Comparison of ENCODE assay signal across 31 mouse cellular contexts in genomic region chr11:114542167-114542566, GRCm38 (mm10).
DNase-seq lines count a peak whose midpoint lies in the region; ATAC-seq and TF ChIP-seq lines count a peak whose summit lies in the region.
"Had no signal": no experiment of that assay in that cellular context is flagged by ENCODE, and none has a peak within 500 bp of the region (broad histone marks: within the 10 kb centered on the region; RNA-seq: fewer than 3 reads in every experiment).

No protein-coding gene starts in this region.

- DNase-seq in heart, adult 2 months, result no peak
- DNase-seq in midbrain, embryonic 10.5 days (ENCODE audit: low spot score), result no peak
- DNase-seq in ES-CJ7 (ENCODE audit: low read depth, low spot score), result peak; percentile 85
- no peak for DNase-seq in limb, embryonic 10.5 days (ENCODE audit: low spot score)
- DNase-seq in layer of hippocampus, postnatal 10 days (ENCODE audit: low spot score in 2 of 2), result no peak
- DNase-seq: adrenal gland, adult 2 months; adrenal gland, postnatal 36 days; cerebellum, adult 18-20 months; cerebellum, postnatal 36 days; embryo, embryonic 11 days; forebrain, postnatal 0 days; heart, postnatal 14 days; kidney, adult 11 months; kidney, postnatal 25 days; lung, adult 2 months; thymus, adult 2 months; thymus, postnatal 36 days had no signal

- 0 out of 2 replicates have a peak, but pooled peaks cover 3% of the 10 kb centered on the region for H3K9me3 ChIP-seq in heart, embryonic 12.5 days (replicated peaks)
- peaks cover 12% of the 10 kb centered on the region; the same call in 1 of the 2 replicates for H3K9me3 ChIP-seq in midbrain, embryonic 10.5 days (replicated peaks)
- H3K9me3 ChIP-seq in midbrain, embryonic 16.5 days (replicated peaks; ENCODE audit: control insufficient read depth, low read length, poor library complexity, severe bottlenecking), result no peaks in the 10 kb centered on the region
- H3K9me3 ChIP-seq in limb, embryonic 10.5 days (replicated peaks), result no peaks in the 10 kb centered on the region
- H3K9me3 ChIP-seq: embryonic facial prominence, embryonic 15.5 days; limb, embryonic 13.5 days; neural tube, embryonic 13.5 days had no signal

- peak overlapping the region; percentile 36; the same call in 1 of the 2 replicates for H3K4me2 ChIP-seq in heart, embryonic 12.5 days
- no peak overlapping the region for H3K4me2 ChIP-seq in midbrain, embryonic 16.5 days (ENCODE audit: low read length)
- H3K4me2 ChIP-seq: embryonic facial prominence, embryonic 15.5 days; kidney, embryonic 15.5 days; limb, embryonic 13.5 days; neural tube, embryonic 13.5 days had no signal

- WGBS in heart, embryonic 12.5 days, result 55% methylated on average over 8 of the region's 8 CpGs
- 71% methylated on average over 8 of the region's 8 CpGs for WGBS in heart, adult 2 months
- WGBS in midbrain, embryonic 10.5 days, result 70% methylated on average over 8 of the region's 8 CpGs
- 72% methylated on average over 8 of the region's 8 CpGs for WGBS in midbrain, embryonic 16.5 days
- 58% methylated on average over 8 of the region's 8 CpGs for WGBS in limb, embryonic 10.5 days

- no peak for ATAC-seq in heart, embryonic 12.5 days (ENCODE audit: insufficient number of reproducible peaks, low FRiP score)
- no peak for ATAC-seq in midbrain, embryonic 16.5 days
- ATAC-seq: activated CD4-positive, CD25-positive, alpha-beta regulatory T cell, adult 4 months; CD4-positive, CD25-positive, alpha-beta regulatory T cell, adult 4 months; forebrain, postnatal 0 days; inflammation-experienced regulatory T-cells, adult 6 months had no signal

- TF ChIP-seq CTCF in heart, adult 2 months (IDR thresholded peaks at IDR 0.05), result no peak

- peaks cover 7% of the 10 kb centered on the region; the same call in 1 of the 2 replicates for H3K4me1 ChIP-seq in heart, embryonic 12.5 days (replicated peaks)
- no peaks in the 10 kb centered on the region for H3K4me1 ChIP-seq in heart, adult 2 months (ENCODE audit: control insufficient read depth, insufficient read depth, low read length)
- H3K4me1 ChIP-seq in midbrain, embryonic 10.5 days, result peaks cover 42% of the 10 kb centered on the region
- H3K4me1 ChIP-seq in midbrain, embryonic 16.5 days (ENCODE audit: control insufficient read depth, insufficient read depth, low read length), result peaks cover 10% of the 10 kb centered on the region
- peaks cover 38% of the 10 kb centered on the region for H3K4me1 ChIP-seq in limb, embryonic 10.5 days
- H3K4me1 ChIP-seq: kidney, embryonic 15.5 days had no signal

- H3K27ac ChIP-seq in heart, embryonic 12.5 days (ENCODE audit: poor library complexity, severe bottlenecking), result no peak overlapping the region
- H3K27ac ChIP-seq in heart, adult 2 months, result no peak overlapping the region
- H3K27ac ChIP-seq in midbrain, embryonic 10.5 days (replicated peaks), result 0 out of 2 replicates have a peak overlapping the region, but pooled peaks have one; percentile 28
- H3K27ac ChIP-seq in midbrain, embryonic 16.5 days (ENCODE audit: low read length), result no peak overlapping the region
- H3K27ac ChIP-seq in limb, embryonic 10.5 days, result peak overlapping the region; percentile 42; the same call in 1 of the 2 replicates
- H3K27ac ChIP-seq: embryonic facial prominence, embryonic 15.5 days; forebrain, embryonic 12.5 days; hindbrain, embryonic 12.5 days; kidney, embryonic 15.5 days; left cerebral cortex, adult 2 months; limb, embryonic 13.5 days; liver, embryonic 14.5 days; midbrain, embryonic 12.5 days; neural tube, embryonic 13.5 days had no signal

- no peaks in the 10 kb centered on the region for H3K36me3 ChIP-seq in heart, embryonic 12.5 days
- no peaks in the 10 kb centered on the region for H3K36me3 ChIP-seq in heart, adult 2 months (ENCODE audit: control insufficient read depth, insufficient read depth, low read length)
- H3K36me3 ChIP-seq in midbrain, embryonic 10.5 days, result no peaks in the 10 kb centered on the region
- H3K36me3 ChIP-seq in midbrain, embryonic 16.5 days (ENCODE audit: control insufficient read depth, insufficient read depth, low read length), result no peaks in the 10 kb centered on the region
- no peaks in the 10 kb centered on the region for H3K36me3 ChIP-seq in limb, embryonic 10.5 days
- H3K36me3 ChIP-seq: embryonic facial prominence, embryonic 15.5 days; forebrain, embryonic 12.5 days; hindbrain, embryonic 12.5 days; kidney, embryonic 15.5 days; limb, embryonic 13.5 days; midbrain, embryonic 12.5 days; neural tube, embryonic 13.5 days had no signal

- TF ChIP-seq EP300 in heart, adult 2 months (IDR thresholded peaks at IDR 0.05; ENCODE audit: insufficient read depth, low read depth, low read length), result no peak

- peaks cover 8% of the 10 kb centered on the region for H3K27me3 ChIP-seq in heart, embryonic 12.5 days (replicated peaks)
- no peaks in the 10 kb centered on the region for H3K27me3 ChIP-seq in heart, adult 2 months (ENCODE audit: control insufficient read depth, insufficient read depth, low read length)
- no peaks in the 10 kb centered on the region; the same call in 1 of the 2 replicates for H3K27me3 ChIP-seq in midbrain, embryonic 10.5 days (ENCODE audit: low read depth, poor library complexity, severe bottlenecking)
- no peaks in the 10 kb centered on the region for H3K27me3 ChIP-seq in midbrain, embryonic 16.5 days (ENCODE audit: control insufficient read depth, insufficient read depth, low read depth, low read length)
- no peaks in the 10 kb centered on the region; the same call in 1 of the 2 replicates for H3K27me3 ChIP-seq in limb, embryonic 10.5 days (ENCODE audit: low read depth, poor library complexity, severe bottlenecking)
- H3K27me3 ChIP-seq: embryonic facial prominence, embryonic 15.5 days; hindbrain, embryonic 12.5 days; midbrain, embryonic 12.5 days; neural tube, embryonic 13.5 days had no signal

- intact Hi-C loops in heart, adult 2 months (cut with DNase I), result no loop called here

- no peak overlapping the region for H3K4me3 ChIP-seq in heart, embryonic 12.5 days
- H3K4me3 ChIP-seq in heart, adult 2 months, result no peak overlapping the region
- no peak overlapping the region for H3K4me3 ChIP-seq in midbrain, embryonic 10.5 days
- H3K4me3 ChIP-seq in midbrain, embryonic 16.5 days (ENCODE audit: low read depth, low read length), result no peak overlapping the region
- H3K4me3 ChIP-seq in limb, embryonic 10.5 days, result no peak overlapping the region
- H3K4me3 ChIP-seq: embryonic facial prominence, embryonic 15.5 days; forebrain, embryonic 12.5 days; hindbrain, embryonic 12.5 days; kidney, embryonic 15.5 days; left cerebral cortex, adult 2 months; limb, embryonic 13.5 days; midbrain, embryonic 12.5 days; neural tube, embryonic 13.5 days had no signal

- H3K79me2 ChIP-seq in heart, adult 2 months (replicated peaks; ENCODE audit: control insufficient read depth, insufficient read depth, low read length), result no peaks in the 10 kb centered on the region

- H3K9ac ChIP-seq in heart, embryonic 12.5 days, result no peak overlapping the region
- H3K9ac ChIP-seq in heart, adult 2 months (ENCODE audit: low read depth, low read length), result no peak overlapping the region
- no peak overlapping the region for H3K9ac ChIP-seq in midbrain, embryonic 16.5 days (ENCODE audit: low read depth, low read length)
- H3K9ac ChIP-seq: embryonic facial prominence, embryonic 15.5 days; forebrain, embryonic 12.5 days; forebrain, postnatal 0 days; hindbrain, embryonic 12.5 days; kidney, embryonic 15.5 days; limb, embryonic 13.5 days; liver, embryonic 14.5 days; midbrain, embryonic 12.5 days; neural tube, embryonic 13.5 days had no signal

- no peak for TF ChIP-seq POLR2A in heart, adult 2 months (IDR thresholded peaks at IDR 0.05; ENCODE audit: insufficient read depth, low read depth, low read length)

Comparison
In these comparisons a context has a peak if more than half of its experiments do, and no peak if none do; other contexts are left out.
1. H3K27ac ChIP-seq: peak in midbrain, embryonic 10.5 days (single experiment) and limb, embryonic 10.5 days (single experiment); none in heart, embryonic 12.5 days (single experiment), heart, adult 2 months (single experiment) and midbrain, embryonic 16.5 days (single experiment).